Comparison of ENCODE assay signal across 8 mouse cellular contexts in genomic region chr6:147664339-147664738, GRCm38 (mm10).
DNase-seq lines count a peak whose midpoint lies in the region; ATAC-seq lines count a peak whose summit lies in the region.

No protein-coding gene starts in this region.

- no peaks in the 10 kb centered on the region for H3K4me1 ChIP-seq in forebrain, embryonic 11.5 days (replicated peaks; ENCODE audit: control insufficient read depth, insufficient read depth, low read length)
- H3K4me1 ChIP-seq in forebrain, embryonic 16.5 days (replicated peaks; ENCODE audit: control insufficient read depth, insufficient read depth, low read length) = no peaks in the 10 kb centered on the region
- no peaks in the 10 kb centered on the region for H3K4me1 ChIP-seq in neural tube, embryonic 15.5 days
- H3K4me1 ChIP-seq in liver, embryonic 13.5 days (replicated peaks) = no peaks in the 10 kb centered on the region

- DNase-seq in forebrain, embryonic 11.5 days (ENCODE audit: low spot score) = peak; percentile 69
- DNase-seq in neural tube, embryonic 10.5 days (ENCODE audit: extremely low spot score, low spot score) = peak; percentile 51
- peak; percentile 13 to 44 for DNase-seq in adrenal gland, postnatal 4 days (ENCODE audit: low spot score in 2 of 2)
- DNase-seq in gastrocnemius, adult 8-10 months (ENCODE audit: low spot score in 2 of 2) = peak; percentile 23 to 35
- peak; percentile 2 for DNase-seq in liver, embryonic 13.5 days
- DNase-seq in spleen, postnatal 4 days (ENCODE audit: low spot score in 2 of 2) = peak; percentile 20 to 70

- H3K36me3 ChIP-seq in forebrain, embryonic 11.5 days (ENCODE audit: control insufficient read depth, insufficient read depth, low read length) = no peaks in the 10 kb centered on the region
- no peaks in the 10 kb centered on the region for H3K36me3 ChIP-seq in forebrain, embryonic 16.5 days (ENCODE audit: control insufficient read depth, insufficient read depth)
- no peaks in the 10 kb centered on the region for H3K36me3 ChIP-seq in neural tube, embryonic 15.5 days
- H3K36me3 ChIP-seq in liver, embryonic 13.5 days = no peaks in the 10 kb centered on the region

- H3K9me3 ChIP-seq in forebrain, embryonic 11.5 days (ENCODE audit: control insufficient read depth, low read length) = no peaks in the 10 kb centered on the region
- H3K9me3 ChIP-seq in forebrain, embryonic 16.5 days (ENCODE audit: control insufficient read depth, low read length) = no peaks in the 10 kb centered on the region
- H3K9me3 ChIP-seq in neural tube, embryonic 15.5 days (replicated peaks) = no peaks in the 10 kb centered on the region
- H3K9me3 ChIP-seq in liver, embryonic 13.5 days (replicated peaks) = no peaks in the 10 kb centered on the region

- H3K4me2 ChIP-seq in forebrain, embryonic 11.5 days (ENCODE audit: low read depth, low read length, severe bottlenecking) = no peak overlapping the region
- no peak overlapping the region for H3K4me2 ChIP-seq in forebrain, embryonic 16.5 days (ENCODE audit: low read length)
- H3K4me2 ChIP-seq in neural tube, embryonic 15.5 days = no peak overlapping the region
- no peak overlapping the region for H3K4me2 ChIP-seq in liver, embryonic 13.5 days

- H3K4me3 ChIP-seq in forebrain, embryonic 11.5 days (ENCODE audit: low read depth, low read length) = no peak overlapping the region
- H3K4me3 ChIP-seq in forebrain, embryonic 16.5 days (replicated peaks; ENCODE audit: low read length) = no peak overlapping the region
- H3K4me3 ChIP-seq in neural tube, embryonic 15.5 days (replicated peaks) = no peak overlapping the region
- no peak overlapping the region for H3K4me3 ChIP-seq in liver, embryonic 13.5 days (replicated peaks)

- no peak for ATAC-seq in forebrain, embryonic 11.5 days (replicated peaks; ENCODE audit: low FRiP score)
- no peak for ATAC-seq in forebrain, embryonic 16.5 days
- ATAC-seq in neural tube, embryonic 15.5 days (ENCODE audit: low FRiP score) = no peak
- no peak for ATAC-seq in liver, embryonic 13.5 days (ENCODE audit: low read depth)

- WGBS in forebrain, embryonic 11.5 days = 54% methylated on average over 3 of the region's 3 CpGs
- WGBS in forebrain, embryonic 16.5 days = 52% methylated on average over 3 of the region's 3 CpGs
- WGBS in neural tube, embryonic 15.5 days = 63% methylated on average over 3 of the region's 3 CpGs
- 42% methylated on average over 3 of the region's 3 CpGs for WGBS in liver, embryonic 13.5 days (ENCODE audit: insufficient replicate concordance)

- no peak overlapping the region for H3K9ac ChIP-seq in forebrain, embryonic 11.5 days (ENCODE audit: low read length)
- no peak overlapping the region for H3K9ac ChIP-seq in forebrain, embryonic 16.5 days (replicated peaks; ENCODE audit: low read depth, low read length)
- no peak overlapping the region for H3K9ac ChIP-seq in neural tube, embryonic 15.5 days (replicated peaks)
- no peak overlapping the region for H3K9ac ChIP-seq in liver, embryonic 13.5 days

- no peaks in the 10 kb centered on the region for H3K27me3 ChIP-seq in forebrain, embryonic 11.5 days (ENCODE audit: control insufficient read depth, insufficient read depth, low read length)
- H3K27me3 ChIP-seq in forebrain, embryonic 16.5 days (replicated peaks; ENCODE audit: control insufficient read depth, insufficient read depth, low read length) = no peaks in the 10 kb centered on the region
- H3K27me3 ChIP-seq in neural tube, embryonic 15.5 days (replicated peaks) = no peaks in the 10 kb centered on the region
- H3K27me3 ChIP-seq in liver, embryonic 13.5 days = no peaks in the 10 kb centered on the region

- no peak overlapping the region for H3K27ac ChIP-seq in forebrain, embryonic 11.5 days (ENCODE audit: low read depth, low read length)
- no peak overlapping the region for H3K27ac ChIP-seq in forebrain, embryonic 16.5 days (ENCODE audit: low read length)
- H3K27ac ChIP-seq in neural tube, embryonic 15.5 days (replicated peaks) = no peak overlapping the region
- H3K27ac ChIP-seq in liver, embryonic 13.5 days = no peak overlapping the region

Comparison
In these comparisons a context has a peak if more than half of its experiments do, and no peak if none do; other contexts are left out.
1. DNase-seq: peak in every context shown above with its lines; median percentile 69 in forebrain, embryonic 11.5 days; 51 in neural tube, embryonic 10.5 days; 45 in spleen, postnatal 4 days; 29 in gastrocnemius, adult 8-10 months; 28 in adrenal gland, postnatal 4 days; 2 in liver, embryonic 13.5 days.